Mouse (Mus musculus): ENCODE results near the gene Coro2b.

Coro2b gene

DNA sequence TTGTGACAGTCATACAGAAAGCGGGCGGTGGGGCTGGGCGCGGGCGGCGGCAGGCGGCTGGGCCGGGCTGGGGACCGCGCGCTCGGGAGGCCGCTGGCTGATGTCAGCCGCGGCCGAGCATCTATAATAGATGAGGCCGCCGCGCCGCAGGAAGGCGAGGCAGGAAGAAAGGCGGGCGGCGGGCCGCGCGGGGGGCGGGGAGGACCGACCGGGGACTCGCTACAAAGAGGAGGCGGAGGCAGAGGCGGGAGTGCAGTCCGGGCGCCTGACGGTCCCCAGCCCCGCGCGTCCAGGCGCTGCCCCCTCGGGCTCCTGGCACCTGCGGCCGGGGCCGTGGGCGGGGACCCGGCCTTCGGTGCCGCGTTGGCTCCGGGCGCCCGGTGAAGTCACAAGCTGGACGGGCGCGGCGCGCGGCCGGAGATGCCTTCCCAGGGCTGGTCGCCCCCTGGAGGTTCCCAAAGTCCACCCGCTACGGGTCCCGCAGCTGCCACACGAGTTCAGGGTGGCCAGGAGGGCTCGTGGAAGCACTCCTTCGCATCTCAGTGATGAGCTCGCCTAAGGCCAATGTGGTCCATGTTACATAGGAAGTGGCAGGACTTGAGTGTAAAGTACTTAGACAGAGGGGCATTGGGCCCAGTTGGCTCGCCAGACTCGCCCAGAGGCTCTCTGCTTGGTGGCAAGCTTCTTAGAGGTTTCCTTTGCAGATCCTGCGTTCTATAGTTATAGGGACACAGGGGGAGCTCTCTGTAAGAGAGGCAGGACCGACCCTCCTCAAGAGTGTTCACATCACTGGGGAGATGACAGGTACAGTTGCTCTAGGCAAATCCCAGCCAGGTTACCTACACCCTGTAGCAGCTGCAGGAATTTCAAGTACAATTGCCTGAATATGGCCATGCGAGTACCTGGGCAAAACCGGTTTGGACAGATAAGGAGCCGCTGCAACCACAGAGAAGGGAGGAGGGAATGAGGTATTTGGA lies at the start of gene Coro2b:
TSS of gene Coro2b (minus strand) at position 390 of the 977 bp plus-strand sequence.
- in situ Hi-C loops (cut with MboI; ENCODE audit: low sequenced_read_pairs) = no loop called here

DNA sequence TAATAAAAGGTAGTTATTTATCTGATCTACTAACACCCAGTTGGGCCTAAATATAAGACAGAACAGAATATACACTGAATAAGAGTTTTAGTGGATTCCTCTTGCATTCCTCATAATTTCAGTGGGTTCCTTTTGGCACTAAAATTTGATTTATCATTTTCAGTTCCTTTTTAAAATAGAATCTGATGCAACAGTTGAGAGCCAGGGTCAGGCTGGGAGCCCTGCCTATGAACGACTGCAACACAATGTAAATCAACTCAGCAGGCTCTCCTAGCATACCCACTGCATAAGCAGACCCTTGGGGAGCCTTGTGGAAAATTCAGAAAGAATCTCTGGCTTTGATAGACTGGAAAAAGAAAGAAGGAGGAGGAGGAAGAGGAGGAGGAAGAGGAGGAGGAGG lies 40.7 kb upstream of the Coro2b start:
- in situ Hi-C loops (cut with MboI; ENCODE audit: low sequenced_read_pairs) = no loop called here

DNA sequence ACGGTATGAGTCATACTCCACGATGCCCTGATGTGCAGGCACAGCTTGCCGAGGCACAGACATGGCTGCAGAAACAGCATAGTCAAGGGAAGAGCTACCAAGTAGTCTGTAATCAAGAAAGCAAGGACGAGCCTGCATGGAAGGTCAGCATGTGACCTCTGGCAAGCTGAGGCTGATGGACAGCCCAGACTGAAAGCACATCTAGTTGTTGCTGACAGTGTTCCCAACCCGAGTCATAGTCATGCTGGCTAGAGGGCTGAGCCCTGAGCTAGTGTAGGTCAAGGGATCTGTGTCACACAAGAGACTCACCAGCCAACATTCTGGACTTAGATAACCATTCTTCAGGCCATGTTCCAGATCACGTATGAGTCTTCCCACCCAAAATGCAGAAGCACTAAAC lies 32.3 kb upstream of the Coro2b start:
- in situ Hi-C loops (cut with MboI; ENCODE audit: low sequenced_read_pairs) = no loop called here

DNA sequence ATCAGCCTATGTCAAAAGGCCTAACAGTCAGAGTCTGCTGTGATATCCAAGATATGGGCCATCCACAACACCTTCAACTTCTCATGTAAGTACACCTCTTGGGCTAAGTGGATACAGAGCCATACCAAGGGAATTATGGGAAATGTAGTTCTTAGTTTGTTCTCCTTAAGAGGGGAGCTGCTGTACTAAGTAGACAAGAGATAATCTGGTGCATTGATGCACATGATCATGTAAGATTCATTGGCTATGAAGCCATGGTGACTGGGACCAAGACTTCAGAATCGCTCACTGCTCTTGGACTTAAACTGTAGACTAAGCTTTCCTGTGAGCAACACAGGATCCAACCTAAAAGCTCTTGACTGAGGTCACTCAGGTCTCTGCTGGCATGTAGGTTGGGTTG lies 31.0 kb upstream of the Coro2b start:
- in situ Hi-C loops (cut with MboI; ENCODE audit: low sequenced_read_pairs) = no loop called here

DNA sequence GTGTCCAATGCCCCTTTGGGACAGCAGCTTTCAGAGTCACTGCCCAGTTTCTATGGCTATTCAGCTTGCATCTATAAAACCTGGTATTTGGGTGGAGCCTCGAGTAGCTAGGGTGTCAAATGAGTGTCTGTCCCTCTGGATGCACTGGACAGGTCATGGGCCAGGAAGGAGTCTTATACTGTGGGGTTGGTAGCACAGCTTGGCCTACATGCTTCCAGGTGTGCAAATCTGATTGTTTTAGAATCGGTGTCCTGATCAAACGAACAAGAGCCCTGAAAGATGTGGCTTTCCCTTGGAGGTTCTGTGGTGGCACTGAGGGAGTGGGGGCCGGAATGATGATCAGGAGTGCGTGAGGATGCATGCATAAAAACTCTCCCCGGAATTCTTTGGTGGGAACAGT lies 25.4 kb upstream of the Coro2b start:
- in situ Hi-C loops (cut with MboI; ENCODE audit: low sequenced_read_pairs) = no loop called here

DNA sequence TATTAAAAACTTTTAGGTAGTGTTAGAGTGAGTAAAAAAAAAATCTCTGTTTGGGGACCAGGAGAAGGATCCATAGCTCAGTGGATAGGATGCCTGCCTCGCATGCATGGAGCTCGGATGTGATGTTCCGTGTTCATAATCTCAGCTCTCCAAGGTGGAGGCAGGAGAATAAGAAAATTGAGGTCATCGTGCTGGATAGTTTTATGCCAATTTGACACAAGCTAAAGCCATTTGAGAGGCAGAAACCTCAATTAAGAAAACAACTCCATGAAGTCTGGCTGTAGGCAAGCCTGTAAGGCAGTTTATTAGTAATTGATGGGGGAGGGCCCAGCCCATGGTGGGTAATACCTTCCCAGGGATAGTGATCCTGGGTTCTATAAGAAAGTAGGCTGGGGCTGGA lies 23.6 kb upstream of the Coro2b start:
- in situ Hi-C loops (cut with MboI; ENCODE audit: low sequenced_read_pairs) = no loop called here

DNA sequence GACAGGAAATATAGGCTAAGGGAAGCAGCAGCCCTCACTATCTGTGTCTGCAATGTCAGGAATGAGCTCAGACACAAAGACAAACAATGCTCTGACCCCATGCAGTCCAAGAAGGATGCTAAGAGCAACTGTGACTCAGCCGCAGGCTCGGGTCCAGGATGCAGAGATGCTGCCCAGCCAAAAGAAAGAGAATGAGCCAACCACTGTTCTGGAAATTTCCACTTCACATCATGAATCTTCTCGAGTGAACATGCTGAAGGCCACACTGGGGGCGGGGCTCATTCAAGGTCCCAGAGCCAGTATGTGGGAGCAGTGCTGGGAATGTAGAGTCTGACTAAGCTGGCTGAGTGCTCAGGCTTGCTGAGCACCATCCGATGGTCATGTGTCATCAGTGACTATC lies 23.2 kb upstream of the Coro2b start:
- in situ Hi-C loops (cut with MboI; ENCODE audit: low sequenced_read_pairs) = no loop called here

DNA sequence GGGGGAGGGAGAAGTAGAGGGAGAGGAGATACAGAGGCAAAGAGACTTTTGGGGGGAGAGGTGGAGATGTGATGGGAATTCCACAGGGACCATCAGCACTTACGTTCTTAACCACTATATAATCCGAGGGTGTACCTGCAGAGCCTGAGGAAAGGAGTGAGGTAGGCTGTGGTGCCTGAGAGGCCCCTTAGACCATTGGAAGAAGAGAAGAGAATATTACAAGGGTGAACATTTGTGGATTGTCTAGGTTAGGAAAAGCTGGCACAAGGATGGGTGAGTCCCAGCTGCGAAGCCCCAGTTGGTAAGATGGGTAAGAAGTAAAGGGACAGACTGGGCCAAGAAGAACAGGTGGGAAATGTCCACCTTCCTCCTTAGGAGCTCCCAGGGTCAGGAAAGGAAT lies 22.6 kb upstream of the Coro2b start:
- in situ Hi-C loops (cut with MboI; ENCODE audit: low sequenced_read_pairs) = no loop called here

DNA sequence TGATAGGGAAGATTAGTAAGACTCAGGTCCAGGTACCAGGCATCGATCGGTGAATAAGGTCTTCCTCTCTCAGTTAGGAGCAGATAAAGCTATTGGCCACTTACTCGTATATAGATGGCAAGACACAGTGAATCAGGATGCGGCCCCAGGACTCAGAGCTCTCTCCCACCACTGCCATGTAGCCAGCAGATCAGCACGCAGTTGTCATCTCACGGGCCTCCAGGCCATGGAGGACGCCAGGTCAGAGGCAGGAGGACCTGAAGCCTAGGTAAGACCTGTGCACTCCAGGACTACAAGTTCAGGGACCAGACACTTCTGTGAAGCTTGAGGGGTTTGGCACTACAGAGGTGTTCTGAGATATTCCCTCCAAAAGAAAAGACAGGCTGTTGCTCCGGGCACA lies 21.2 kb upstream of the Coro2b start:
- in situ Hi-C loops (cut with MboI; ENCODE audit: low sequenced_read_pairs) = no loop called here

DNA sequence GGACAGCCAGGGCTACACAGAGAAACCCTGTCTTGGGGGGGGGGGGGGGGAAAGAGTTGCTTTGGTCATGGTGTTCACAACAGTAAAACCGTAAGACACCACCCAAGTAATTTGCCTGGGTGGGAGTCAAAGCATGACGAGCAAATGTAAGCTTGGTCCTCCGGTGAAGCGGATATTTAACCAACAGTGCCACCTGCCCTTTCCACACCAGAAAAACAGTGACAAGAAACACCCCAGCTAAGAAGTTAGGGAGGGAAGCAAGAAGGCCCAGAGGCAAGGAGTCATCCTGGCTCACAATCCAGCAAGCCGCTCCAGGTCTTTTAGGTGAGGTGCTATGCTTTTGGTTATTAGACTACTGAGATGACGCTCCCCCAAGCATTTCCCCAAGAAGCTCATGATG lies 19.9 kb upstream of the Coro2b start:
- in situ Hi-C loops (cut with MboI; ENCODE audit: low sequenced_read_pairs) = no loop called here

DNA sequence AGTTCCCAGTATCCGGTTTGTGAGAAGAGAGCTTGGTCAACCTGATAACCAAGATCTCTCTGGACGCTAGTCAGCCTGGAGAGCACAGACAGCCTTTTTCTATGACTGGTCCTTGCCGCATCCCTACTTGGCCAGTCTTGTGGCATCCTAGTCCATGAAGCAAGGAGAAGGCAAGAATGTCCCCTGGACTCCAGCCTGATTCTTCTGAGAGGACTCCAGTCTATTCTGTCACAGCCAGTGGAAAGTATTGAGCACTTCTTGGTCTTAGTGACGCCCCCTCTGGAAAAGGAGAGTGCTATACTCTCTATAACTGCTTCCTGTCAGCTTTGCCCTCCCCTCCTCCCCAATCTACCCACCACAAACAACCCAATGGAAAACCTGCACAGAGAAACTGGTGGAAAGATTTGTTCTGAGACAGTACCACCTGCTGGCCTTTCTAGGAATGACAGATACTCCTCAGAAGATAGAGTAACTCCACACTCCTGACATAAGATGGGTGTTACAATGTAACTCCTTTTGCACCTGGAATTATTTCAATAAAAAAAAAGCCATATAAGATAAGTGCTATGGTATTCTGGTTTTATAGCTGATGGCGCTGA lies 18.5 kb upstream of the Coro2b start:
- in situ Hi-C loops (cut with MboI; ENCODE audit: low sequenced_read_pairs) = no loop called here

DNA sequence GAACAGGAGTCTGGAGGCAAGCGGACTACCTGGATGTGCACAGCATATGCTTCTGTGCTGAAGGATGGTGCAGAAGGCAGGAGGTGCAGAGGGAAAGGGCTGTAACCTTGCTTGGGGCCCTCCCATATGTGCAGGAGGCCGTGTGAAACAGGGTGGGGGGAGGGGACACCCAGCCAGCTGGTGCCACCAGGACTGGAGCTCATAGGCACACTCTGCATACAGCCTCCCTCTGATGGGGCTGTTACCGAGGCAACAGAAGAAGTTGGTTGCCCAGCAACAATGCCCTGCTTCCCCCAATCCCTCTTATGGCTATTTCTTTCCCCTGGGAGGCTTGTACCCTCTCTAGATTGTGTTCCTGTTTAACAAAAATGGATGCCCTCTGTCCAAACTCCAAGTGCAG lies 17.8 kb upstream of the Coro2b start:
- in situ Hi-C loops (cut with MboI; ENCODE audit: low sequenced_read_pairs) = loop anchor here (5.0 kb wide), 2 partner anchors 82 to 257 kb away; no protein-coding TSS in a partner anchor

DNA sequence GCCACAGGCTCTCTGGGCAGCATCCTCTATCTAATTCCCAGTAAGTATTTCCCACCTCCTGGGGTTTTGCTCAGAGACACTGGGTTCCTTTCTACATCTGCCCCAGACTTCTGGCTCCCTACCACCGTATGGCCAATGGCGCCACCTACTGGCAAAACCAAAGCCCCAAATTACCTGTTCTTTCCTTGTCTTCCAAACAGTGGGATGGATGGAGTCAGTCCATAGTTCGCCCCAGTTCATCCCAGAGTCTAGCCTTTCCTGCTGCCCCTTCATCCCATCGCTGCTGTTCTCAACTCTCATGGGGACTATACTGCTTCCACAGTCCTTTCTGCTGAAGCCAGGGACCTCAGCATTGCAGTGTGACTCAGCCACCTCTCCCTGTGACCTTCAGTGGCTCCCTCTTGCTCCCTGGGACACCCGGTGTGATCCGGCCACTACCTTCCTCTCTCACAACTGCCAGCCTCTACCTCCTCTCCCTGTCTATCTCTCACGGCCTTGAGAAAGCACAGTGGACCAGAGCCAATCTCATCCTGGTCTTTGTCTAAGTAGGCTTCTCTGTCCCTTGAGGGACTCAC lies 16.6 kb upstream of the Coro2b start:
- in situ Hi-C loops (cut with MboI; ENCODE audit: low sequenced_read_pairs) = loop anchor here (5.0 kb wide), 2 partner anchors 81 to 256 kb away; no protein-coding TSS in a partner anchor

DNA sequence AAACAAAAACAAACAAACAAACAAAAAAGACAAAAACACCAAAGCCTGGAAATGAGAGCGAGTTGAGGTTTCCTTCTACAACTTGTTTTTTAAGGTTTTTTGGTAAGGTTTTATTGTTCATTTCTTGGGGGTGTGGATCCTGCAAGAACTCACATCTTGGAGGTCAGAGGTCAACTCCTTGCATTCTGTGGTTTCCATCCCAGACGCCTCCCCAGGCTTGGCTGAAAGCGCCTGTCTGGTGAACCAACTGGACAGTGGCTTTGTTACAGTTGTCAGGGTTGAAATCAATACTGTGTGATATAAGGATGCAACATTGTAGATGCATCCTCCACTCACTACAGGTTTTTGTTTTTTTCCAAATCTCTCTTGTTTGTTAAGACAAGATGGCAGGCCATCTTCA lies 14.7 kb upstream of the Coro2b start:
- in situ Hi-C loops (cut with MboI; ENCODE audit: low sequenced_read_pairs) = loop anchor here (5.0 kb wide), 2 partner anchors 79 to 254 kb away; no protein-coding TSS in a partner anchor

DNA sequence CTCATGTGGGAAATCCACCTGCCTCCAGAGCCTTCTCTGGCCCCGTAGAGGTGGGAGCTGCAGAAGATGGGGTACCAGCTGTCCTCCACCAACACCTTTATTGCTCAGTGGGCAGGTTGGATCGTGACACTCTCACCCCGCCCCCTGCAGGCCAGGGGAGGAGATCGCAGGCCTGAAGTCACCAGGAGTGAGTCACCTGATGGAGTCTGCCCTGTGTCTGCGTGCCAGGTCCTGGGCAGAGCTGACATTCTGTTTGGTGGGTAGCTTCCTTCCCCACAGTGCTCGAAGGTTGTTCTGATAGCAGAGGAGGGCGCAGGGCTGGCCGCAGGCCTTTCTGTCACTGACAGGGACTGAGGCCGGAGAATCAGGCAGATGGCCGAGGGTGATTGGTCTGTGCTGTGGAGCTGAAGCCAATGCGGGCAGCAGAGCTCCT lies 13.8 kb upstream of the Coro2b start:
- in situ Hi-C loops (cut with MboI; ENCODE audit: low sequenced_read_pairs) = loop anchor here (5.0 kb wide), 2 partner anchors 78 to 253 kb away; no protein-coding TSS in a partner anchor

DNA sequence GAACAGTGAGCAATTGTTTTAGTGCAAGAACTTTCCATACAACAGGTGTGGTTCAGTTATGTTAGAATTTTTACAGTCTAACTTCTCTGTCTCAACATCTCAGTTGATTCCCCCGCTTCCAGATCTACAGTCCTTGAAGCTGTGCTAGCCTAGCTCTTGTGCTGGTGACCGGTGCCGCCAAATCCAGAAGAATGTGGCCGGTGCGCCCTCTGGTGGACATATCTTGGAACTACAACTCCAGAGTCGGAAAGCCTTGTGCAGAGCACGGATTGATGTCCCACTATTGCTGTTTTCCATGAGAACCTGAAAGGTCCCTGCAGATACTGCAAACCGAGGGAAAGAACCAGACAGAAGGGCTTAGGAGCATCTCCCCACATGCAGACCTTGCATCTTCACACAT lies 13.0 kb upstream of the Coro2b start:
- in situ Hi-C loops (cut with MboI; ENCODE audit: low sequenced_read_pairs) = loop anchor here (5.0 kb wide), 2 partner anchors 78 to 253 kb away; no protein-coding TSS in a partner anchor

DNA sequence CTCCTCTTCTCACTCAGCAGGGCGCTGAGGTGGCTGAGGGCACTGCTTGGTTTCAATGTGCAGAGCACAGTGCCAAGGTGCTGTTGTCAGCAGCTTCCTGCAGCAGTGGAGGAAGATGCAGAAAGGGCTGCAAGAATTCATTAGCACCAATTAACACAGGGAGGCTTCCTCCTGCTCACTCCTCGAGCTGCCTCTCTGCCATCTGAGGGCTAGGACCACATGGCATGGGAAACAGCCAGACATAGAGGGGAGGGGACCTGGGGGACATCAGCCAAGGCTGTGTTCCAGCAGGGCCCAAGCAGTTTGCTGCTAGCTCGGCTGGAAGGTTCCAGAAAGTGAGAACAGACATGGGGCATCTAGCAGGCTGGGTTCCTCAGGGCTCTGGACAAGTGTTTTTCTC lies 10.6 kb upstream of the Coro2b start:
- in situ Hi-C loops (cut with MboI; ENCODE audit: low sequenced_read_pairs) = no loop called here

DNA sequence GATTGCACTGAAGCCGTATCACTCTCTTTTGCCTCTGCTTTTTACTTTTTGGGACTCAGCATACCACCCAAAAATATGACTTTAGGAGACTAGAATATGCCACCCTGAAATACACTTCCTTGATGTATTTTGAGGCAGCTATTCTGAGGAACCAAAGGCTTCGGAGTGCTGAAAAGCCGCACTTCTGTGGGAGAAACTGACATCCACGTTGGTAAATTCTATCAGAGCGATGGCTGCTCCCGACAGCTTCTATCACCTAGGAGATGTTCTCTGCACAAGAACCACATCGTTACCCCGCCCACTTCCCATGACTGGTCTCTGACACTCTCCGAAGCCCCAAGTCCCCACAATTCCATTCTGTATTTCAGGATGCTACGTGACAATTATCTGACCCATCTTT lies 8.0 kb upstream of the Coro2b start:
- in situ Hi-C loops (cut with MboI; ENCODE audit: low sequenced_read_pairs) = no loop called here

DNA sequence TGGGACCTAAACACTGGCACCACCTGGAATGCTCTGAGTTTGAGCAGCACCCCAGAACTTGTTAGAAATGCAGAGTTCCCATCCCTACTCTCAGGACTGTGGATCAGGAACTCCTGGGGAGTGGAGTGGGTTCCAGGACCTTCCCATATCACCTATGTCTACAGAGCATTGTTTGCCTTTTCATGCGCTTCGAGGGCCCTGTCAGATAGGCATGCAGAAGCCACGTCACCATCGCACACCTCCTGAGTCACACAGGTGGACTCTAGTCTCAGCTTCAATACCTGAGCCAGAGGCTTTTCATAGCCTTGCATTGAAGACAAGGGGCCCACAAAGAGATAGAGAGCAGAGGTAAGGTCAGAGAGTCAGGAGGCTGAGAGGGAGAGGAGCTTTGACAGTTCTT lies 7.0 kb upstream of the Coro2b start:
- in situ Hi-C loops (cut with MboI; ENCODE audit: low sequenced_read_pairs) = no loop called here

DNA sequence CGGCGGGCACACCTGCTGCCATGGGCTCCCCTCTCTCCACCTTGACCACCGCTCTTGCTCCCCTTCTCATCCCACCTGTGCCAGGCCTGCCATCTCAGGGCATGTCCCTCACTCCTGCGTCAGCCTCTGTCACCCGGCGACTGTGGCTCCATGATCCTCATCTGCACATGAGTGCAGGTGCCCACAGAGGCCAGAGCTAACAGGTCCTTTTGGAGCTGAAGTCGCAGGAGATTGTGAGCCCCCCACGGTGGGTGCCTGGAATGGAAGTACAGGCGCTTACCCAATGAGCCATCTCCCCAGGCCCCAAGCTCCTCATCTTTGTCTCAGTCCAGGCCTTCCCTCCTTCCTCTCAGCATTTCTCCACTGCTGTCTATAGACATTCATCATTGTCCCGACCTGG lies 4.8 kb upstream of the Coro2b start:
- in situ Hi-C loops (cut with MboI; ENCODE audit: low sequenced_read_pairs) = no loop called here

DNA sequence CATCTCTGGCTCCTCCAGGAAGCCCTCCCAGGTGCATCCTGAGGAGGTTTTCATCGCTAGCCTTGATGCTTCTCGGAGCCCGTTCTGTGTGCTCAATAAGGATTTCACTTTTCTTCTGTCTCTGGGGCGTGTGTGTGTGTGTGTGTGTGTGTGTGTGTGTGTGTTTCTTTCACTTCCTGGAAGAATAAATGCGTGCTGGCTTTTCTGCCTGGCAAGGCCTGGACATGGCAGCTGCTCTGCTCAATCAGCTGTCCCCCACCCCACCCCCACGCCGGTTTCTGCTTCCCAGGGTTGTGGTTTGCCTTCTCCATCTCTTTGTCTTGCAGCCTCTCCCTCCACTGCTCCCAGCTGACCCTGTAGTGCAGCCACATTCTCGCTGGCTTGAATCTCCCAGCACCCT lies 4.3 kb upstream of the Coro2b start:
- in situ Hi-C loops (cut with MboI; ENCODE audit: low sequenced_read_pairs) = no loop called here

DNA sequence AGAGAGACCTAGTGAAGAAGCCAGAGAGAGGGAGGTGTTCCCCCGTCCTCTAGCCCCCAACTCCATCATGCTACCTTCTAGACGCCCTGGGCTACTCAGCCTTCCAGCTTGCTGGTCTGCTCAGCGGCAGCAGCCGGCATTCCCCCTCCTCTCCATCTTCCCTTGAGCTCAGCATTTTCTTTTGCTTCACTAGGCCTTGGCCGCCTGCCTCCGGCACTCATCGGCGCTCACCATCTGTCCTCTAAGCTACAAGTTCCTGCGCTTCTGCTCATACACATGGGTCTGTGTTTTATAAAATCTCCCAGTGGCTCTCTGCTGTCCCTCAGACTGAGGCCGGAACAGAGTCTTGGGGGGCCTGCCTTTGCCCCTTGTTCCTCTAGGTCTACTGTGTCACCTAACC lies 3.9 kb upstream of the Coro2b start:
- in situ Hi-C loops (cut with MboI; ENCODE audit: low sequenced_read_pairs) = no loop called here

All from CH12F3 (cell line).